Mouse (Mus musculus): ENCODE data around the gene Psmd9.

Psmd9 gene

DNA sequence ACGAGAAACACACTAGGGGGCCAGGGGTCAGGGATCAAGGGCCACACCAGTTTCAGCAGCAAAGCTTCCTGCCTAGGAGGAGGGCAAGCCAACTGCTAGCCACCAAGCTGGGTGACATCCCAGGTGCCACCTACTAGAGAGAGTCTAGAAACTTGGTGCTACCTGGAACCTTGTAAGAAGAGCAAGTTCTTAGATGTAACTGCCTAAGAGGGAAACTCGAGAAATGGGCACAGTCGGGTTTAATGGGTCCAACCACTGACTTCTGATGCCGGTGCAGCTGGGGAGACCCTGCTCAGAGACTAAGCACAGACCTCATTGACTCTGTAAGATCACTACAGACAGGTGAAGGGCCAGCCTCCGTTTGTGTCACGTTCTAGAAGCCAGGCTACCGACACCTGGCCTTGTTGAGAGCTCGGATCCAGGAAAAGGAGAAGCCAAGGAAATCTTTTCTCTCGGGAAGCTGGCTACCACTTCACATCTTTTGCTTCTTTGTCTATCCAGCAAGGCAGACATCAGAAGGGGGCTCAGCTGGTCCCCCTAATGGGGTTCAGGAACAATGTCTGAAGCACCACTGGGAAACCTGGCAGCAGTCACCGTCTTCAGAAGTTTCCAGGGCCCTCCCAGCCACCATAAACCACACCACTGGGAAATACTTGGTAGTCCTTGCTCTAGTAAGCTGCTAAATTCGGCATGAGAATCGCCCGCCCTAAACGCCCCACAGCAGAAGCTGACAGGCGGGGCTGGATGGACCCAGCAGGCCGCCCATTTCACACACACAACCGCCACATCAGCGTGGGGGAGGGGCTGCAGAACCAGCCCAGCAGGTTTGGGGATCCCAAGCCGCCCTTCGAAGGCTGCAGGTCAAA is 31.9 kb upstream of the Psmd9 start:
- DNase-seq (ENCODE audit: low spot score) = peak; percentile 90

DNA sequence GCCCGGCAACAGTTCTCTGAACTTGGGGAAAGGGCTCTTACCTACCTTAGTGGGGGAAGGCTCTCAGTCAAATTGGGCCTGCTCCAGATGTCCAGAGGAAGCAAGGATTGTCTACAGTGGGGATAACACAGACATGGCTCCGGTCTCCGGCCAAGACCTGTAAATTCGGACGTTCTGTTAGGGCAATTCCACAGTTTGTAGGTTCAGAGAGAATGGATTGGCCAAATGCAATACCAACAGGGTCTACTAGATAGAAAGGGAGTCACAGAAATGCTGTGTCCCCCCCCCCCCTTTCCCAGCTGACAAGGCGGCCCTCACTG is 31.3 kb upstream of the Psmd9 start:
- no peak for DNase-seq (ENCODE audit: low spot score)

GRCm38 (mm10) chr5:123138230-123138911 is 30.8 kb upstream of the Psmd9 start:
- DNase-seq (ENCODE audit: low spot score) = peak; percentile 81

DNA sequence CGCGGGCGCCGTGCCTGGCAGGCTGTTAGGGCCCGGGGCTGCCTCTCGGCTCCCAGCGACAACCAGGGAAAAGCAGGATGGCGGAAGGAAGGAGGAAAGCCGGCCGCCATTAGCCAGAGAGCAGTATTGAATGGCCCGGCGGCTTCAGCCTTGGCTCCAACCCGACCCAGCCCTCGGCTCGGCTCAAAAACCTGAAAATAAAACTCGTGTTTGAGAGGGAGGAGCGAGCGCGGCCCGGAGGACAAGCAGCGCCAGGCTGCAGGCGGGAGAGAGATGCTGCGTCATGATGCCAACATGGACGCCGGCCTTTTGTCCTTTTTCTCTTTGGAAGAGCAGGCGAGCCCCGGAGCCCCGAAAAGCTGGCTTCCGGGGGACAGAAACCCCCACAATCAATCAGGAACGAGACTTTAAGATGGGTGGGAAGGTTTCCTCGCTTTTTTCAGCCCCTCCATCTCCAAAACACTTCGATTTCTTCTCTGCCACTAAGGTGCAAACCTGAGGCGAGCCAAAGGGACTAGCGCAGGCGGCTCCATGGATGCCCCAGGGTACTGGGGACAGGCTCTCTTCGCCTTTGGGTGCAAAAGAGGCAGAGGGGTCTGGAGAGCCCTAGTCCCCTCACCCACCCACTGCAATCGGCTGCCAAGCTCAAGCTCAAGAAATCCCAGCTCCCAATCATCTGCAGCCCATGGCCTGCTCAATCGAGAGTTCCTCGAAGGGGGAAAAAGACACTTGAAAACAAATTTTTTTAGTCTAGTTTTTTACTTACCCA is 30.1 kb upstream of the Psmd9 start:
- DNase-seq (ENCODE audit: low spot score) = peak; percentile 85

GRCm38 (mm10) chr5:123139722-123140627 is 29.2 kb upstream of the Psmd9 start:
- no peak for DNase-seq (ENCODE audit: low spot score)

DNA sequence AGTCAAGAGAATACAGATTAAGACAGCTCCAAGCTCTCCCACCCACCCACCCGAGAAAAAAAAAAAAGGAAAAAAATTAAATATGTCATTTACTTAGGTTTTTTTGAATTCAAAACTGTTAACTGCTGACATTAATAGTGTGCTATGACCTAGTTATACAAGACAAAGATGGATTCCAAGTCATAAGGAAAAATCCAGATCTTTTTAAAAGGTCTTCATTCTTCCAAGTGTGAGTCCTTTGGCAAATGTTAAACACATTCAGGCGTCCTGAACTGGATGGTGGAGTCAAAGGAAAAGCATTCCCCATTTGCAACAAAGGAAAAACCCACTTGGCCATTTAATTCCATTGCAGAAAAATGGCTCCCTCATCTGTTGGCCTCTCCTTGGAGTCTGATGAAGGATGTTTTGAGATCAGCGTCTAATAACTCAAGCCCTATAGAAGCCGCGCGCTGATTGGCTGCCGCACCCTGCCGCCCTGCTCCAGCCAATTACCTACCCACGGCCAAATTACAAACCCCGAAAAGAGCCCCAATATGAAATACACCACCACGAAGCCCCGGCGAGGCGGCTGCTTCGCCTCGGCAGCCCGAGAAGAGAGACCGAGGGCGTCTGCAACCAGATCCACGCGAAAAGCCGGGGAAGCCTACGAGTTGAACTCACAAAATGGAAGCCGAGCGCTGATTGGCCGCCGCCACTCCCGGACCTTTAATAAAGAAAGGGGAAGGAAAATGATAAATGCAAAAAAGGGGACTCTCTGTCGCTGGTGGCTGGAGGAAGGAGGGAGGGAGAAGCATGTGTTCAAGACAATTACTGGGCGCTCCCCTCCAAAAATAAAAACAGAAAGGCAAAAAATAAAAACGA is 28.3 kb upstream of the Psmd9 start:
- DNase-seq (ENCODE audit: low spot score) = peak; percentile 90

GRCm38 (mm10) chr5:123141555-123142160 is 27.6 kb upstream of the Psmd9 start:
- DNase-seq (ENCODE audit: low spot score) = peak; percentile 74

DNA sequence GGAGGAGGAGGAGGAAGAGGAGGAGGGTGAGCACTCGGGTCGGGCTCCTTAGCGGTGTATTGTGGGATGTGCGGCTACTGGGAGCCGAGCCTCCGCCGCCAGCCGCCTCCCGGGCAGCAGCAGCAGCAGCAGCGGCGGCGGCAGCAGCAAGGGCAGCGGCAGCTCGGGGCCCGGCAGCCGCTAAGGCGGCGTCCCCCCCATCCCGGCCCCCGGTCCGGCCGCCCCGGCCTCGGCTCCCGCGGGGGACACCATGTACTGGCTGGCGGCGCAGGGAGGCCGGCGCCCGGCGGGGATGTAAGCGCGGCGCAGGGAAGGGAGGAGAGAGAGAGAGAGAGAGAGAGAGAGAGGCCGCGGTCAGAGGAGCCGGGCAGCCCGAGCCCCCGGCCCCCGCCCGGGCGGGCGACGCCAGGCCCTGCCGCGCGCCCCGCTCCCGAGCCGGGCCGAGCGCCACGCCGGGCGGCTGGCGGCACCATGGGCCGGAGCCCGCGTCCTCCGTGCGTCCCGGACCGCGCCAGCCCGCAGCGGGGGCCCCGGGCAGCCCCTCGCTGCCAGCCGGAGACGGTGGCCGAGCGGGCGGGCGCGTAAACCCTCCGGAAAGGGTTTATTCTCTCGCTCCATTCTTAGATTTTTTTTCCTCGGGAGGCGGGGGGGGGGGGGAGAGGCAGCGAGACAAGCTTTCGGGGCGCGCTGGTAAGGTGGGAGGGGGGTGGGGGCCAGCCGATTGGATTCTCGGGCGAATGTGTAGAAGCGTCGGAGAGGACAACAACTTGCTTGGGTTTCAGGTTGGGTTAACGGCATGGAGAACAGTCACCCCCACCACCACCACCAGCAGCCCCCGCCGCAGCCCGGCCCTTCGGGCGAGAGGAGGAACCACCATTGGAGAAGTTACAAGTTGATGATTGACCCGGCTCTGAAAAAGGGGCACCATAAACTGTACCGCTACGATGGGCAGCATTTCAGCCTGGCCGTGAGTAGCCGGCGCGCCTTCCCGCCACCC is 26.8 kb upstream of the Psmd9 start, which contains the start of gene Setd1b:
Gene Setd1b (plus strand): TSS at position 33 of the 997 bp plus-strand sequence.
- no peak for DNase-seq (ENCODE audit: low spot score)

DNA sequence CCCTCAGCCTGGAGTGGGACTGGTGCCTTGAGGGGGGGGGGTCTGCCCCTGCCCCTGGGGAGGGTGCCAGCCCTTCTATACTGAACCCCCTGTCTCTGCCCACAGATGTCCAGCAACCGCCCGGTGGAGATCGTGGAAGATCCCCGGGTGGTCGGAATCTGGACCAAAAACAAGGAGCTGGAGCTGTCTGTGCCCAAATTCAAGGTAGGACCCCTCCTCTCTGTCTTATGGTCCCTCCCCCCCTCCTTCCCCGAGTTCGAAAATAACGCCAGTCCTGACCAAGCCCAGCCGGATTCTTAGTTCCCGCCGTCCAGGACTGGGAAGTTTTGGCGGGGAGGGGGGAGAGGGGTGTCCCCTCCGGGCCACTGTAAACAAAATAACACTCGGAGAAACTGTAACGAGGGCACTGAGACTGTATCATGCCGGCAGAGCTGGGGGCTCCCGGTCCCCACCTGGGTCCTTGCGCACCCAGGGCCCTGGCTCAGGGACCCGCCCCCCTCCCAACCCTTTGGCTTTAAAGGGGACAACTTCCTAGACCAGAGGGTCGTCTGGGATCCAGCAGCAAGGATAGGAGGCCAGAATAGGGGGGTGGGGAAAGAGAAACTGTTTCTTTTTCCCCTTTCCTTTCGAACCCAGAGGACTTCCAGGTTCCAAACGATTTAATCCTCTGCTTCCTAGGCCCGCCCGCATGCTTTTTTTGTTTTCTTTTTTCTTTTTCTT is 25.8 kb upstream of the Psmd9 start:
- no peak for DNase-seq (ENCODE audit: low spot score)

- no peak for DNase-seq (ENCODE audit: low spot score)
Observed at GRCm38 (mm10) chr5:123143971-123144745, 25.1 kb upstream of the Psmd9 start.

- DNase-seq (ENCODE audit: low spot score) = no peak
Observed at GRCm38 (mm10) chr5:123144746-123145590, 24.2 kb upstream of the Psmd9 start.

- DNase-seq (ENCODE audit: low spot score) = no peak
Observed at GRCm38 (mm10) chr5:123146357-123146756, 22.9 kb upstream of the Psmd9 start.

DNA sequence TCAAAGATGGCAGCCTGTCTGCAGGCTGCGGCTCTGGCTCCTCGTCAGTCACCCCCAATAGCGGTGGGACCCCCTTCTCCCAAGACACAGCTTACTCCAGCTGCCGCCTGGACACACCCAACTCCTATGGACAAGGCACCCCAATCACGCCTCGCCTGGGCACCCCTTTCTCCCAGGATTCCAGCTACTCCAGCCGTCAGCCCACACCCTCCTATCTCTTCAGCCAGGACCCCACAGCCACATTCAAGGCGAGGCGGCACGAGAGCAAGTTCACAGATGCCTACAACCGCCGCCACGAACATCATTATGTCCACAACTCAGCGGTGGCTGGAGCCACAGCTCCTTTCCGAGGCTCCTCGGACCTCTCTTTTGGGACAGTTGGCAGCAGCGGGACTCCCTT is 21.6 kb upstream of the Psmd9 start:
- DNase-seq (ENCODE audit: low spot score) = no peak

DNA sequence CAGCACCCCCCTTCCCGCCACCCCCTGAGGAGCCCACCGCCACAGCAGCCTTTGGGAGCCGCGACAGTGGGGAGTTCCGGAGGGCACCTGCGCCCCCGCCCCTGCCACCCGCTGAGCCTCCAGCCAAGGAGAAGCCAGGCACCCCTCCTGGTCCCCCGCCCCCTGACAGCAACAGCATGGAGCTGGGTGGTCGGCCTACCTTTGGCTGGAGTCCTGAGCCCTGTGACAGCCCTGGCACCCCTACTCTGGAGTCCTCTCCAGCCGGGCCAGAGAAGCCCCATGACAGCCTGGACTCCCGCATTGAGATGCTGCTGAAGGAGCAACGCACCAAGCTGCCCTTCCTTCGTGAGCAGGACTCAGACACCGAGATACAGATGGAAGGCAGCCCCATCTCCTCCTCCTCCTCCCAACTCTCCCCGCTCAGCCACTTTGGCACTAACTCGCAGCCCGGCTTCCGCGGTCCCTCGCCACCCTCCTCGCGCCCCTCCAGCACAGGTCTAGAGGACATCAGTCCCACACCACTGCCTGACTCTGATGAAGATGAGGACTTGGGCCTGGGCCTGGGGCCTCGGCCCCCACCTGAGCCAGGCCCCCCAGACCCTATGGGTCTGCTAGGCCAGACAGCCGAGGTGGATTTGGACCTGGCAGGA is 21.0 kb upstream of the Psmd9 start:
- no peak for DNase-seq (ENCODE audit: low spot score)

DNA sequence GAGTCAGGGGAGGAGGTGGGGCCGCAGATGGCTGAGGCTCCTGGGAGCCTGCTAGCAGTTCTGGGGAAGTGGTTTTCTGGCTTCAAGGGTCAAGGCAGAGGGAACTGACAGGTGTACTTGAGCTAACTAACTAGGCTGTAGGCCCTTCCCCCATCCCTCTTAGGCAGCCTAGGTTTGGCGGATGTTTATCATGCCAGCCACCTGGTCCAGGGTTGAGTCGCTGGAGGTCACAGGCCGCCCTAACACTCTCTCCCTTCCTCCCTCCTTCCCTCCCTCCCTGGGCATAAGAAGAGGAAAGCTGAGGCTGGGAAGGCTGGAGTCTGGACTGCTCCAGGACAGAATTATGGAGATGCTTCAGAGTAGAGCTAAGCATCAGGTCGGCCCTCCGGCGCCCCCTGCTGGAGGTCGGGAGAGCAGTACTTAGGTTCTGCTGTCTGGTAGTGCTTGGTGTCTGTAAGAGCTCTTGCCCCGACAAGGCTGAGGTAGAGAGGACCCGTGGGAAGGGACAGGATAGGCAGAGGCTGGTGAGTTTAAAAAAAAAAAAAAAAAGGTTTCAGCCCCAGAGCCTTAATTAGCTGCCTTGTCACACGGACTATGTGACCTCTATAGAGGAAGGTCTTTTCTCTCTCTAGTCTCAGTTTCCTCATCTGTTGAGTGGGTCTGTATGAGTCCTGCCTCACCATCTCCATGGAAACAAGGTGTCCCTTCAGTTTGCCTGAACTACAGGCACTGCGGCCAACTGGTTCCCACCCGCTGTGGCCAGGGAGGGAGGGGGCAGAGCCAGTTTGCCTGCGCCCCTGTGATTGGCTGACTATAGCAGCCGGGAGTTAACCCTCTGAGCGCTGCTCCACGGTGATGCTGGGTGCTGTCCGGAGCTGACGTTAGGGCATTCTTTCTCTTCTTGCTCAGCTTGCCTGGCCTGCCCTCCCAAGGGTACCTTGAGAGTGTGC is 19.5 kb upstream of the Psmd9 start:
- DNase-seq (ENCODE audit: low spot score) = peak; percentile 95
